Mouse (Mus musculus) liver, adult 2 months (tissue): ENCODE data around the gene Foxf1. TPM values are rescaled to one million over a fixed set of nuclear protein-coding genes. Genes with fewer than 3 reads are reported as not detected.

ENCODE experiments used
- DNase-seq: peaks from one replicate; pipeline ENCODE4 v3.0.0-alpha.2; 2011; ENCODE audit warnings: low read depth, low spot score; ENCODE audit errors: extremely low read depth
- H3K27ac ChIP-seq: fragments of 200-500 bp; replicated peaks from 2 replicates; pipeline ENCODE4 v1.5.1; 2012; ENCODE audit warnings: low read depth, mild to moderate bottlenecking, control low read depth, inconsistent platforms, low read length; ENCODE audit not compliant: insufficient read depth
- H3K27me3 ChIP-seq: fragments of 200-500 bp; 2 replicates; pipeline ENCODE4 v1.6.1; 2012; ENCODE audit warnings: mild to moderate bottlenecking, moderate library complexity, low read length, inconsistent platforms; ENCODE audit not compliant: control insufficient read depth, insufficient read depth
- H3K36me3 ChIP-seq: fragments of 200-500 bp; 2 replicates; pipeline ENCODE4 v1.6.1; 2012; ENCODE audit warnings: low read length, inconsistent platforms; ENCODE audit not compliant: control insufficient read depth, insufficient read depth
- H3K4me1 ChIP-seq: fragments of 200-500 bp; 2 replicates; pipeline ENCODE4 v1.6.1; 2011; ENCODE audit warnings: low read length; ENCODE audit not compliant: control insufficient read depth, insufficient read depth
- H3K4me3 ChIP-seq: fragments of 200-500 bp; 2 replicates; pipeline ENCODE4 v1.5.1; 2011; ENCODE audit warnings: low read depth, mild to moderate bottlenecking, control low read depth, low read length, moderate library complexity; ENCODE audit not compliant: insufficient read depth
- H3K79me2 ChIP-seq: fragments of 200-500 bp; 2 replicates; pipeline ENCODE4 v1.6.1; 2012; ENCODE audit warnings: inconsistent platforms, mild to moderate bottlenecking, low read length, moderate library complexity; ENCODE audit not compliant: control insufficient read depth, insufficient read depth
- H3K9ac ChIP-seq: fragments of 200-500 bp; 2 replicates; pipeline ENCODE4 v1.6.1; 2012; ENCODE audit warnings: low read depth, mild to moderate bottlenecking, control low read depth, inconsistent platforms, low read length
- CTCF ChIP-seq: fragments of 200-500 bp; IDR thresholded peaks from 2 replicates; pipeline ENCODE4 v1.5.1; 2011; ENCODE audit warnings: low read depth, low read length, control low read depth
- POLR2A ChIP-seq: fragments of 200-500 bp; IDR thresholded peaks from 2 replicates; pipeline ENCODE4 v1.6.1; 2011; ENCODE audit warnings: low read length, control low read depth; ENCODE audit not compliant: insufficient read depth; ENCODE audit errors: extremely low read depth
- WGBS: fragments of 180-500 bp; shearing (Covaris S2); methylation state at CpG from one replicate; pipeline ENCODE4 v1.1.7; 2018; 5-methylcytosine and 5-hydroxymethylcytosine counted together
- polyA plus RNA-seq: library from polyadenylated mRNA; depleted of rRNA; stranded (reverse); fragments of >200 nt; gene quantifications from 2 replicates; pipeline ENCODE4 v1.2.3, GENCODE M21; 2012; rRNA removed
- total RNA-seq: library from RNA; depleted of rRNA; stranded (reverse); fragments of >200 nt; gene quantifications from 2 replicates; pipeline ENCODE4 v1.2.3, GENCODE M21; 2014; rRNA removed

The Foxf1 gene
- total and polyA plus RNA-seq, 2 experiments: 1.4 to 3.1 TPM

DNA sequence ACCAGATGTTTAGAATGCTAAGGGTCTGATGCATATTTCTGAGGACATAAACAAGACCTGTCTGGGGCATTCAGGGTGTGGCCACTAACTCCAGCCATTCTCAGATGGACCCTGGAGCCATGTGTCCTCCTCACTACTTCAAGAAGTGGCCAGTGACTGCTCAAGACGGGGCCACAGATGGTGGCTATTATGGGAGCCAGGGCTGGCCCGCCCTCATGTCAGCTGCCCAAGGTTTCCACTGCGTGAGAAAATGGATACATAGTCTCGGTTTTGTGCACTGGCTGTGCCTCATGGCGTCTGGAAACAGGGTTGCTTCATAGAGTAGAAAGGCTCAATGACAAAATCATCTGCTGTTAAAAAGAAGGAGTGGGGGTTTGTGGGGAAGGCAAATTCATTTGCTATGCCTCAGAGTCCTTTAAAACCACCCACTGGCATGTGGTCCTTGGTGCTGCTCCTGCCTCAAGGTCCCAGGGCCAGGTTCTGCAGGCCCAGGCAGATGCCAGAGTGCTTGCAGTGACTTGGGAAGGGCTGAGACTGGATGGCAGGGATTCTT is 48.9 kb downstream of the Foxf1 start:
- Histone ChIP-seq H3K27ac (no peak overlapping the region), H3K4me1 (no peaks in the 10 kb centered on the region), H3K79me2 (no peaks in the 10 kb centered on the region), H3K4me3 (no peak overlapping the region), H3K27me3 (peaks cover 10% of the 10 kb centered on the region), H3K36me3 (no peaks in the 10 kb centered on the region), H3K9ac (no peak overlapping the region)
- WGBS: 76% methylated on average over 5 of the region's 5 CpGs
- TF ChIP-seq CTCF (no peak), POLR2A (no peak)
- DNase-seq: no peak

DNA sequence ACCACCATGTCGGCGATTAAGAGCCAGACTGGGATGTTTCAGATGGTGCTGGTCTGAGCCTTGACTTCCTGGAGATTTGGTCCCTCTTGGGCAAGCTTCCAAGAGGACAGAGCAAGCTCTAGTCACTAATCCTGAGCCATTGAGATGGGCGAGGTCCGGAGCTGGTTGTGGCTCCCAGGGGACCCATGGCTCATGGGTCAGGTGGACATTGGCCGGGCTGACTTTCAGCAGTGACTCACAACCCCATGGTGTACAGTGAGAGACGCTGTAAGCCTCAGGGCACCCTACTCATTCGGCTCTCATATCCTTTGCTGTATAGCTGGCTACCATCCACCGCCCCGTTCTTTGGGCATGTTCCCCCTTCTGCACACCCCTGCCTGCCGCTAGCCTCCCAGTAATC is 49.9 kb downstream of the Foxf1 start:
- Histone ChIP-seq H3K4me1 (no peaks in the 10 kb centered on the region), H3K4me3 (no peak overlapping the region), H3K9ac (no peak overlapping the region), H3K27ac (no peak overlapping the region), H3K79me2 (no peaks in the 10 kb centered on the region), H3K36me3 (no peaks in the 10 kb centered on the region), H3K27me3 (no peaks in the 10 kb centered on the region)
- 92% methylated on average over 10 of the region's 10 CpGs for WGBS
- TF ChIP-seq CTCF (no peak), POLR2A (no peak)
- DNase-seq: no peak

DNA sequence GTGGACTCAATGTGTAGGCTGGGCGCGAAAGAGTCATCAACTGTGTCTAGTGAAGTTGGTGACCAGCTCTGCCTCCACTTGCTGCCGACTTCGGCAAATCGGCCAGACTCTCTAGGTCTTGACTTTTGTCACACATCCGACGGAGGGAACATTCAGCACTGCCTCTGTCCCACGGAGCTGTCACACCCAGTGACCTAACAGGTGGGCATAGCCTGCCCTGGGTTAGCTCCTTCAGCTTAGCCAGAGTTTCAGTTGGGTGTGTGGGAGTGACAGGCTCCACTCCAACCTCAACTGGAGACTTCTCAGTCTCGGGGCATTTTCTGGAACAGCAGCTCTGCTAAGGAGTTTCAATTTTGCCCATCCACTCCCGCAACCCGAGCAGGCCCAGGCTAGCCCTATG is 50.3 kb downstream of the Foxf1 start:
- no peak for DNase-seq
- H3K4me3 ChIP-seq: no peak overlapping the region
- H3K27ac ChIP-seq: no peak overlapping the region
- H3K79me2 ChIP-seq: no peaks in the 10 kb centered on the region
- H3K36me3 ChIP-seq: no peaks in the 10 kb centered on the region
- no peak overlapping the region for H3K9ac ChIP-seq
- H3K4me1 ChIP-seq: no peaks in the 10 kb centered on the region
- WGBS: 85% methylated on average over 11 of the region's 11 CpGs
- no peak for TF ChIP-seq CTCF
- TF ChIP-seq POLR2A: no peak
- H3K27me3 ChIP-seq: no peaks in the 10 kb centered on the region

DNA sequence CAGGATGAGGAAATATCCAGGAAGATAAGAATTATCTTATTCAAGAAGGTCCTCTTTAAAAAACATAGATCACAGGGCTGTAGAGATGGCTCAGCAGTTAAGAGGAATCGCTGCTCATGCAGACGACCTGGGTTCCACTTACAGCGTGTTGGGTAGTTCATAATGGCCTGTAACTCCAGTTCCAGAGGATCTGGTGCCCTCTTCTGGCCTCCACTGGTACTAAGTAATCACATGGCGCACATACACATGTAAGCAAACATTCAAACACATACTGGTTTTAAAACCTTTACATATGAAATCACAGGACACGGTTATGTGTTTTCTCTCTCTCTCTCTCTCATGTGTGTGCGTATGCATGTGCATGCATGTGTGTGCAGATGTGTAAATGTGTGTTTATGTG is 52.7 kb downstream of the Foxf1 start:
- TF ChIP-seq CTCF (no peak), POLR2A (no peak)
- no peaks in the 10 kb centered on the region for H3K36me3 ChIP-seq
- no peaks in the 10 kb centered on the region for H3K27me3 ChIP-seq
- no peaks in the 10 kb centered on the region for H3K79me2 ChIP-seq
- WGBS: 94% methylated on average over 6 of the region's 6 CpGs
- no peak for DNase-seq
- no peak overlapping the region for H3K27ac ChIP-seq
- no peak overlapping the region for H3K9ac ChIP-seq
- no peak overlapping the region for H3K4me3 ChIP-seq
- H3K4me1 ChIP-seq: no peaks in the 10 kb centered on the region

Other genes with a start within 250 kb of the Foxf1 start
- gene Mthfsd, start 24.0 kb downstream of the Foxf1 start, total RNA-seq: 23.6 and 29.5 TPM in 2 replicates
- gene Mthfsd, start 24.0 kb downstream of the Foxf1 start, polyA plus RNA-seq: 22.7 and 29.8 TPM in 2 replicates
- 0.07 TPM in 1 of 2 replicates, not detected in the other for gene Foxc2, start 31.8 kb downstream of the Foxf1 start, total RNA-seq
- 0.06 and 0.07 TPM in 2 replicates for gene Foxc2, start 31.8 kb downstream of the Foxf1 start, polyA plus RNA-seq
- not detected in 2 replicates for gene Foxl1, start 43.6 kb downstream of the Foxf1 start, total RNA-seq
- not detected in 2 replicates for gene Foxl1, start 43.6 kb downstream of the Foxf1 start, polyA plus RNA-seq